Mouse (Mus musculus) myocyte (in vitro differentiated cells): Measurements from ENCODE around the gene Mettl9. TPM values are rescaled to one million over a fixed set of nuclear protein-coding genes. Genes with fewer than 3 reads are reported as not detected.

Source experiments
- H3K27me3 ChIP-seq: one replicate; pipeline ENCODE4 v1.6.1; 2011; ENCODE audit not compliant: control insufficient read depth, insufficient read depth, insufficient read length
- H3K36me3 ChIP-seq: one replicate; pipeline ENCODE4 v1.6.1; 2011; ENCODE audit not compliant: control insufficient read depth, insufficient read depth
- H3K4me2 ChIP-seq: one replicate; pipeline ENCODE4 v1.6.1; 2011; ENCODE audit warnings: low read depth, control low read depth
- H3K4me3 ChIP-seq: one replicate; pipeline ENCODE4 v1.5.1; 2011; ENCODE audit warnings: mild to moderate bottlenecking, control low read depth, moderate library complexity
- H3K79me2 ChIP-seq: one replicate; pipeline ENCODE4 v1.6.1; 2011; ENCODE audit not compliant: control insufficient read depth, insufficient read depth
- H3ac ChIP-seq: one replicate; pipeline ENCODE4 v1.6.1; 2011; ENCODE audit not compliant: control insufficient read depth, insufficient read length
- CEBPB ChIP-seq: IDR thresholded peaks from 2 replicates; pipeline ENCODE4 v1.6.1; 2011; ENCODE audit warnings: mild to moderate bottlenecking, moderate library complexity; ENCODE audit not compliant: poor library complexity, insufficient read depth, severe bottlenecking
- E2F4 ChIP-seq: IDR thresholded peaks from one replicate; pipeline ENCODE4 v1.6.1; 2011; ENCODE audit warnings: mild to moderate bottlenecking, control low read depth, moderate library complexity; ENCODE audit not compliant: insufficient read depth
- MAX ChIP-seq: IDR thresholded peaks from one replicate; pipeline ENCODE4 v1.6.1; 2011; ENCODE audit warnings: low read depth, mild to moderate bottlenecking, control low read depth
- MYOD1 ChIP-seq, 3 experiments: IDR thresholded peaks; one replicate each; pipeline ENCODE4 v1.6.1; 2011; ENCODE audit warnings: control low read depth in 2 of 3, low read depth in 2 of 3, mild to moderate bottlenecking in 2 of 3, moderate library complexity in 1 of 3; ENCODE audit not compliant: insufficient read length in 2 of 3, control insufficient read depth in 1 of 3
- MYOG ChIP-seq, 3 experiments: IDR thresholded peaks; one replicate each; pipeline ENCODE4 v1.6.1; 2011; ENCODE audit warnings: control low read depth in 2 of 3, low read depth in 2 of 3, mild to moderate bottlenecking in 2 of 3; ENCODE audit not compliant: insufficient read length in 2 of 3, control insufficient read depth in 1 of 3, insufficient read depth in 1 of 3
- POLR2A ChIP-seq: IDR thresholded peaks from one replicate; pipeline ENCODE4 v1.6.1; 2011; ENCODE audit warnings: low read depth, mild to moderate bottlenecking, control low read depth, moderate library complexity; ENCODE audit not compliant: insufficient read length
- POLR2AphosphoS2 ChIP-seq: IDR thresholded peaks from one replicate; pipeline ENCODE4 v1.6.1; 2011; ENCODE audit warnings: low read depth, control low read depth; ENCODE audit not compliant: insufficient read length
- REST ChIP-seq: IDR thresholded peaks from one replicate; pipeline ENCODE4 v1.6.1; 2011; ENCODE audit warnings: mild to moderate bottlenecking, control low read depth, moderate library complexity; ENCODE audit not compliant: insufficient read depth, insufficient read length
- SRF ChIP-seq: IDR thresholded peaks from one replicate; pipeline ENCODE4 v1.6.1; 2011; ENCODE audit warnings: low read depth; ENCODE audit not compliant: control insufficient read depth, insufficient read length
- TCF12 ChIP-seq: IDR thresholded peaks from one replicate; pipeline ENCODE4 v1.6.1; 2011; ENCODE audit warnings: mild to moderate bottlenecking, control low read depth; ENCODE audit not compliant: poor library complexity, insufficient read depth, severe bottlenecking
- TCF3 ChIP-seq: IDR thresholded peaks from one replicate; pipeline ENCODE4 v1.6.1; 2011; ENCODE audit warnings: low read depth, control low read depth; ENCODE audit not compliant: insufficient read length
- USF1 ChIP-seq: IDR thresholded peaks from one replicate; pipeline ENCODE4 v1.6.1; 2011; ENCODE audit warnings: low read depth, mild to moderate bottlenecking, control low read depth, moderate library complexity
- polyA plus RNA-seq: library from polyadenylated mRNA; unstranded; fragments of >200 nt; fragmentation: generic; extraction: Trizol; gene quantifications from one replicate; pipeline ENCODE4 v1.2.1, GENCODE M21; 2012; ENCODE audit warnings: missing spikeins

The Mettl9 gene
- polyA plus RNA-seq, 1 experiment: 23.5 TPM

- Histone ChIP-seq H3K4me3 (no peak overlapping the region), H3K79me2 (peaks cover 97% of the 10 kb centered on the region), H3K4me2 (no peak overlapping the region), H3K27me3 (no peaks in the 10 kb centered on the region), H3ac (no peak overlapping the region), H3K36me3 (no peaks in the 10 kb centered on the region)
- TF ChIP-seq MAX (no peak), POLR2AphosphoS2 (no peak), REST (no peak), POLR2A (no peak), MYOG (IDR thresholded peaks at IDR 0.05; ENCODE audit: control insufficient read depth in 1 of 3, insufficient read depth in 1 of 3, insufficient read length in 2 of 3, low read depth in 2 of 3) (no peak), USF1 (no peak), CEBPB (no peak), MYOD1 (IDR thresholded peaks at IDR 0.05; ENCODE audit: control insufficient read depth in 1 of 3, insufficient read length in 2 of 3, low read depth in 2 of 3) (no peak), SRF (no peak), E2F4 (no peak), TCF3 (no peak), TCF12 (no peak)
Measured at GRCm38 (mm10) chr7:121043510-121043909, 9.3 kb downstream of the Mettl9 start.

GRCm38 (mm10) chr7:121044251-121044650, 10.0 kb downstream of the Mettl9 start:
- H3K4me2 ChIP-seq: no peak overlapping the region
- H3K27me3 ChIP-seq: no peaks in the 10 kb centered on the region
- TF ChIP-seq POLR2A (no peak), MAX (no peak), MYOG (IDR thresholded peaks at IDR 0.05; ENCODE audit: control insufficient read depth in 1 of 3, insufficient read depth in 1 of 3, insufficient read length in 2 of 3, low read depth in 2 of 3) (no peak), SRF (no peak), TCF3 (no peak), CEBPB (no peak), USF1 (no peak), TCF12 (no peak), E2F4 (no peak), MYOD1 (IDR thresholded peaks at IDR 0.05; ENCODE audit: control insufficient read depth in 1 of 3, insufficient read length in 2 of 3, low read depth in 2 of 3) (no peak), POLR2AphosphoS2 (no peak), REST (no peak)
- no peak overlapping the region for H3K4me3 ChIP-seq
- H3K36me3 ChIP-seq: peaks cover 3% of the 10 kb centered on the region
- H3K79me2 ChIP-seq: peaks cover 97% of the 10 kb centered on the region
- no peak overlapping the region for H3ac ChIP-seq

- TF ChIP-seq TCF3: no peak
- TF ChIP-seq MAX: no peak
- H3K79me2 ChIP-seq: peaks cover 97% of the 10 kb centered on the region
- H3K27me3 ChIP-seq: no peaks in the 10 kb centered on the region
- no peak overlapping the region for H3K4me2 ChIP-seq
- H3K36me3 ChIP-seq: peaks cover 7% of the 10 kb centered on the region
- no peak overlapping the region for H3K4me3 ChIP-seq
- H3ac ChIP-seq: no peak overlapping the region
Measured at GRCm38 (mm10) chr7:121045671-121046453, 11.6 kb downstream of the Mettl9 start.

GRCm38 (mm10) chr7:121047624-121048023, 13.4 kb downstream of the Mettl9 start:
- no peak overlapping the region for H3K4me2 ChIP-seq
- no peak overlapping the region for H3ac ChIP-seq
- TF ChIP-seq CEBPB: peak; percentile 33; the same call in 1 of the 2 replicates
- no peak for TF ChIP-seq MAX
- TF ChIP-seq USF1: peak; percentile 6
- no peak for TF ChIP-seq TCF12
- no peaks in the 10 kb centered on the region for H3K27me3 ChIP-seq
- H3K79me2 ChIP-seq: peaks cover 83% of the 10 kb centered on the region
- H3K36me3 ChIP-seq: peaks cover 16% of the 10 kb centered on the region
- H3K4me3 ChIP-seq: no peak overlapping the region

- TF ChIP-seq REST: no peak
- no peak for TF ChIP-seq TCF12
- TF ChIP-seq USF1: no peak
- no peak for TF ChIP-seq MYOG (IDR thresholded peaks at IDR 0.05; ENCODE audit: control insufficient read depth in 1 of 3, insufficient read depth in 1 of 3, insufficient read length in 2 of 3, low read depth in 2 of 3)
- no peak for TF ChIP-seq MYOD1 (IDR thresholded peaks at IDR 0.05; ENCODE audit: control insufficient read depth in 1 of 3, insufficient read length in 2 of 3, low read depth in 2 of 3)
- no peak for TF ChIP-seq E2F4
- TF ChIP-seq POLR2AphosphoS2: no peak
- no peak for TF ChIP-seq TCF3
- H3K4me3 ChIP-seq: no peak overlapping the region
- no peak overlapping the region for H3ac ChIP-seq
- peaks cover 39% of the 10 kb centered on the region for H3K36me3 ChIP-seq
- no peaks in the 10 kb centered on the region for H3K27me3 ChIP-seq
- peaks cover 32% of the 10 kb centered on the region for H3K79me2 ChIP-seq
- no peak overlapping the region for H3K4me2 ChIP-seq
Measured at GRCm38 (mm10) chr7:121053071-121053470, 18.8 kb downstream of the Mettl9 start.
